Comparison of ENCODE assay signal across 9 mouse cellular contexts in genomic region chr11:46090036-46090725, GRCm38 (mm10). TPM values are rescaled to one million over a fixed set of nuclear protein-coding genes. Genes with fewer than 3 reads are reported as not detected.
DNase-seq lines count a peak whose midpoint lies in the region; ATAC-seq lines count a peak whose summit lies in the region.
"Had no signal": no experiment of that assay in that cellular context is flagged by ENCODE, and none has a peak within 500 bp of the region (broad histone marks: within the 10 kb centered on the region; RNA-seq: fewer than 3 reads in every experiment).

No protein-coding gene starts in this region.

- DNase-seq in forebrain, embryonic 10.5 days (ENCODE audit: extremely low spot score, low spot score): no peak
- DNase-seq in lung, postnatal 14 days: no peak
- peak; percentile 45 for DNase-seq in liver, embryonic 13.5 days
- peak; percentile 69 for DNase-seq in thymus, postnatal 14 days
- DNase-seq in cerebellum, postnatal 36 days: no peak
- DNase-seq in left cerebral cortex, postnatal 36 days (ENCODE audit: low spot score in 2 of 2): no peak
- DNase-seq: right cerebral cortex, postnatal 4 days had no signal

- H3K4me1 ChIP-seq in forebrain, embryonic 10.5 days: peaks cover 23% of the 10 kb centered on the region
- no peaks in the 10 kb centered on the region for H3K4me1 ChIP-seq in forebrain, embryonic 12.5 days
- H3K4me1 ChIP-seq in lung, embryonic 15.5 days: peaks cover 62% of the 10 kb centered on the region
- H3K4me1 ChIP-seq in liver, embryonic 13.5 days (replicated peaks): peaks cover 53% of the 10 kb centered on the region

- H3K27ac ChIP-seq in forebrain, embryonic 10.5 days: 0 out of 2 replicates have a peak overlapping the region, but pooled peaks have one; percentile 30
- H3K27ac ChIP-seq in forebrain, embryonic 12.5 days: no peak overlapping the region
- H3K27ac ChIP-seq in lung, embryonic 15.5 days: peak overlapping the region; percentile 91
- peak overlapping the region; percentile 85 for H3K27ac ChIP-seq in liver, embryonic 13.5 days

- intact Hi-C loops in left cerebral cortex, postnatal 36 days (cut with DNase I): no loop called here

- no peak overlapping the region for H3K4me3 ChIP-seq in forebrain, embryonic 10.5 days
- H3K4me3 ChIP-seq in forebrain, embryonic 12.5 days (replicated peaks): no peak overlapping the region
- no peak overlapping the region for H3K4me3 ChIP-seq in lung, embryonic 15.5 days
- H3K4me3 ChIP-seq in liver, embryonic 13.5 days (replicated peaks): no peak overlapping the region

- H3K9ac ChIP-seq in forebrain, embryonic 12.5 days: no peak overlapping the region
- H3K9ac ChIP-seq in lung, embryonic 15.5 days: no peak overlapping the region
- H3K9ac ChIP-seq in liver, embryonic 13.5 days: peak overlapping the region; percentile 41; the same call in 1 of the 2 replicates

- H3K9me3 ChIP-seq in forebrain, embryonic 10.5 days: no peaks in the 10 kb centered on the region
- no peaks in the 10 kb centered on the region for H3K9me3 ChIP-seq in forebrain, embryonic 12.5 days
- no peaks in the 10 kb centered on the region for H3K9me3 ChIP-seq in lung, embryonic 15.5 days
- H3K9me3 ChIP-seq in liver, embryonic 13.5 days (replicated peaks): no peaks in the 10 kb centered on the region

- H3K27me3 ChIP-seq in forebrain, embryonic 10.5 days (ENCODE audit: poor library complexity, severe bottlenecking): no peaks in the 10 kb centered on the region
- no peaks in the 10 kb centered on the region for H3K27me3 ChIP-seq in forebrain, embryonic 12.5 days
- no peaks in the 10 kb centered on the region for H3K27me3 ChIP-seq in lung, embryonic 15.5 days
- H3K27me3 ChIP-seq in liver, embryonic 13.5 days: no peaks in the 10 kb centered on the region

- no peak overlapping the region for H3K4me2 ChIP-seq in forebrain, embryonic 12.5 days
- no peak overlapping the region for H3K4me2 ChIP-seq in lung, embryonic 15.5 days
- H3K4me2 ChIP-seq in liver, embryonic 13.5 days: peak overlapping the region; percentile 37

- WGBS in forebrain, embryonic 10.5 days: 92% methylated on average over 10 of the region's 10 CpGs
- WGBS in forebrain, embryonic 12.5 days: 89% methylated on average over 10 of the region's 10 CpGs
- WGBS in lung, embryonic 15.5 days: 86% methylated on average over 10 of the region's 10 CpGs
- WGBS in liver, embryonic 13.5 days (ENCODE audit: insufficient replicate concordance): 33% methylated on average over 10 of the region's 10 CpGs

- no peak for ATAC-seq in forebrain, embryonic 12.5 days (ENCODE audit: low FRiP score)
- no peak for ATAC-seq in lung, embryonic 15.5 days (ENCODE audit: borderline replicate concordance, extremely low read depth, low FRiP score, low TSS enrichment)
- peak; percentile 75 for ATAC-seq in liver, embryonic 13.5 days (ENCODE audit: low read depth)

- peaks cover 7% of the 10 kb centered on the region; the same call in 1 of the 2 replicates for H3K36me3 ChIP-seq in forebrain, embryonic 10.5 days (replicated peaks)
- H3K36me3 ChIP-seq in forebrain, embryonic 12.5 days (replicated peaks): 0 out of 2 replicates have a peak, but pooled peaks cover 6% of the 10 kb centered on the region
- peaks cover 14% of the 10 kb centered on the region; the same call in 1 of the 2 replicates for H3K36me3 ChIP-seq in lung, embryonic 15.5 days
- H3K36me3 ChIP-seq in liver, embryonic 13.5 days: no peaks in the 10 kb centered on the region

RNA-seq across cellular contexts. Expression of gene Adam19, which starts 34.4 kb away (rescaled TPM):
- 10.7 TPM in 2 replicates for polyA plus RNA-seq in forebrain, embryonic 10.5 days (2016; fragmentation: Nextera tagmentation; extraction: Ambion mirVana)
- 9.7 and 10.2 TPM in 2 replicates for polyA plus RNA-seq in forebrain, embryonic 12.5 days (2016; fragmentation: Nextera tagmentation; extraction: Ambion mirVana)
- polyA plus RNA-seq in lung, embryonic 15.5 days (2015; fragmentation: Nextera tagmentation; extraction: Ambion mirVana): 22.5 and 23.4 TPM in 2 replicates
- polyA plus RNA-seq in liver, embryonic 13.5 days (2015; fragmentation: Nextera tagmentation; extraction: Ambion mirVana): 1.1 and 1.6 TPM in 2 replicates
- 10 to 100 TPM; 16.8 to 20.9 TPM for total RNA-seq in left cerebral cortex, postnatal 36 days (2021)

RNA-seq across cellular contexts. Expression of gene Gm12166, which starts 38.1 kb away (rescaled TPM):
- 2.5 and 3.8 TPM in 2 replicates for polyA plus RNA-seq in forebrain, embryonic 10.5 days (2016; fragmentation: Nextera tagmentation; extraction: Ambion mirVana)
- polyA plus RNA-seq in forebrain, embryonic 12.5 days (2016; fragmentation: Nextera tagmentation; extraction: Ambion mirVana): 3.1 and 3.2 TPM in 2 replicates
- polyA plus RNA-seq in lung, embryonic 15.5 days (2015; fragmentation: Nextera tagmentation; extraction: Ambion mirVana): 4.5 and 4.7 TPM in 2 replicates
- polyA plus RNA-seq in liver, embryonic 13.5 days (2015; fragmentation: Nextera tagmentation; extraction: Ambion mirVana): 3.0 and 3.3 TPM in 2 replicates
- total RNA-seq in left cerebral cortex, postnatal 36 days (2021): 1 to 10 TPM; 2.6 to 6.4 TPM

Comparison
In these comparisons a context has a peak if more than half of its experiments do, and no peak if none do; other contexts are left out.
1. DNase-seq: peak in liver, embryonic 13.5 days (single experiment) and thymus, postnatal 14 days (single experiment); none in forebrain, embryonic 10.5 days (single experiment), lung, postnatal 14 days (single experiment), cerebellum, postnatal 36 days (0 of 2) and left cerebral cortex, postnatal 36 days (0 of 2).